Mouse (Mus musculus) stomach, postnatal 0 days (tissue): Measurements from ENCODE around the gene Erf. TPM values are rescaled to one million over a fixed set of nuclear protein-coding genes. Genes with fewer than 3 reads are reported as not detected.
A peak's percentile ranks its signal among the peaks of the same experiment; 100 is the strongest.
"Not testable (repeated sequence)": the region's sequence is repeated elsewhere in the genome, so short reads cannot be mapped to it uniquely, and the experiment has no call there.

Source experiments
- ATAC-seq: fragments of 200-750 bp; cut with Nextera tagmentation; 2 replicates; pipeline ENCODE4 v1.8.0; 2017; ENCODE audit not compliant: low FRiP score, low TSS enrichment
- DNase-seq: peaks from one replicate; pipeline ENCODE4 v3.0.0-alpha.2; 2016; ENCODE audit warnings: low spot score
- H3K27ac ChIP-seq: fragments of 300-500 bp; sonication (generic); replicated peaks from 2 replicates; pipeline ENCODE4 v1.5.1; 2014; ENCODE audit warnings: mild to moderate bottlenecking, control low read depth
- H3K27me3 ChIP-seq: fragments of 300-500 bp; sonication (generic); 2 replicates; pipeline ENCODE4 v1.6.1; 2014; ENCODE audit warnings: low read length; ENCODE audit not compliant: control insufficient read depth, insufficient read depth
- H3K36me3 ChIP-seq: fragments of 300-500 bp; sonication (generic); 2 replicates; pipeline ENCODE4 v1.6.1; 2014; ENCODE audit warnings: low read length, mixed read lengths; ENCODE audit not compliant: control insufficient read depth, insufficient read depth
- H3K4me1 ChIP-seq: fragments of 300-500 bp; sonication (generic); replicated peaks from 2 replicates; pipeline ENCODE4 v1.6.1; 2014; ENCODE audit warnings: antibody characterized with exemption; ENCODE audit not compliant: control insufficient read depth, insufficient read depth
- H3K4me2 ChIP-seq: fragments of 300-500 bp; sonication (generic); replicated peaks from 2 replicates; pipeline ENCODE4 v1.6.1; 2014; ENCODE audit warnings: low read depth, mild to moderate bottlenecking, control low read depth, moderate library complexity
- H3K4me3 ChIP-seq: fragments of 300-500 bp; sonication (generic); 2 replicates; pipeline ENCODE4 v1.5.1; 2014; ENCODE audit warnings: low read depth, low read length, control low read depth
- H3K9ac ChIP-seq: fragments of 300-500 bp; sonication (generic); 2 replicates; pipeline ENCODE4 v1.6.1; 2014; ENCODE audit warnings: mild to moderate bottlenecking, low read length, control low read depth, mixed read lengths
- H3K9me3 ChIP-seq: fragments of 300-500 bp; sonication (generic); 2 replicates; pipeline ENCODE4 v1.6.1; 2016; ENCODE audit warnings: low read length; ENCODE audit not compliant: control insufficient read depth
- CTCF ChIP-seq: IDR thresholded peaks from 2 replicates; pipeline ENCODE4 v1.5.1; 2016; ENCODE audit warnings: antibody characterized with exemption, low read depth, mild to moderate bottlenecking, moderate library complexity
- EP300 ChIP-seq: optimal IDR thresholded peaks from 2 replicates; pipeline ENCODE3; 2016; ENCODE audit warnings: antibody characterized with exemption
- WGBS: fragments of 180-500 bp; shearing (Covaris S2); extraction: QIAGEN DNeasy Blood & Tissue Kit; methylation state at CpG from one replicate; pipeline ENCODE4 v1.1.7; 2014; 5-methylcytosine and 5-hydroxymethylcytosine counted together
- polyA plus RNA-seq: library from polyadenylated mRNA; unstranded; fragments of >200 nt; fragmentation: Nextera tagmentation; extraction: Ambion mirVana; gene quantifications from 2 replicates; pipeline ENCODE4 v1.2.1, GENCODE M21; 2015

Gene Erf
- polyA plus RNA-seq, 1 experiment from 2014 or later, result 8.1 TPM

DNA sequence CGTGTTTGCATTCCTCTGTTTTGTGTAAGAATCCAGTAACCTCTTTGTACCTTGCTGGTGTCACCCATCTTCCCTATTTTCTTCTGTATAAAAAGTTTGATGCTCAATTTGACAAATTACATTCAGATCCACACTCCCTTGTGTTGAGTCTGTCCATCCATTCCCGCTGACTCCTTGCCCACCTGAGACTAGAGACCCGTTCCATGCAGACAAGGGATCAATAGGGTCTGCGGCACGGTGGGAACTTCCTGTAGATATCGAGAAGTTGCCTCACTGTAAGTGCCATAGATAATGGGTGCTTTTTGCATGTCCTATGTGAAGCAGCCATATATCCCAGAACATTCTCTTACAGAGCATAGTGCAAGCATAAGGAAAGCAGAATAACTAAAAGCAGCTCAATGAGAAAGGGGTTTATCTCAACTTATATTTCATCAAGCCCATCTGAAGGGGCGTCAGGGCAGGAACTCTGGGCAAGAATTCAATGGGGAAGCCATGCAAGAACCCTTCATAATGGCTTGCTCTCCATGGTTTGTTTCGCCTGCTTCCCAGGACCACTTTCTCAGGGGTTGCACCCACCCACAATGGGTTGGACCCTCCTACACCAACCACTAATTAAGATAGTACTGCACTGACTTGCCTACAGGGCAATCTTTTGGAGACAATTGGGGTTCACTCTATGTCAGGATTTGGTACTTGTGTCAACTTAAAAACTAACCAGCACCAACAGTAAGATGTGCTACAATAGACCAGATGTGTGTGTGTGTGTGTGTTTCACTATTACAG is 15.8 kb upstream of the Erf start:
- no peak for TF ChIP-seq EP300
- no peak for TF ChIP-seq CTCF
- no peak for ATAC-seq

GRCm38 (mm10) chr7:25265743-25266142 is 15.2 kb upstream of the Erf start:
- not testable (repeated sequence) for ATAC-seq, DNase-seq, H3K9me3 ChIP-seq, H3K27ac ChIP-seq, H3K27me3 ChIP-seq, H3K4me1 ChIP-seq, H3K36me3 ChIP-seq, H3K4me2 ChIP-seq, H3K4me3 ChIP-seq, H3K9ac ChIP-seq
- 81% methylated on average over 5 of the region's 5 CpGs for WGBS

More for the DNA sequence above, 15.8 kb upstream of the Erf start:
- Histone ChIP-seq H3K36me3 (peaks cover under 1% of the 10 kb centered on the region; the same call in 1 of the 2 replicates), H3K9me3 (no peaks in the 10 kb centered on the region), H3K27ac (no peak overlapping the region), H3K4me3 (no peak overlapping the region), H3K4me2 (peak overlapping the region; percentile 53), H3K27me3 (no peaks in the 10 kb centered on the region), H3K9ac (no peak overlapping the region), H3K4me1 (peaks cover 9% of the 10 kb centered on the region)
- DNase-seq, result no peak
- WGBS, result 81% methylated on average over 8 of the region's 8 CpGs

- no peak overlapping the region for H3K4me2 ChIP-seq
- no peak overlapping the region for H3K4me3 ChIP-seq
- ATAC-seq (no peak), DNase-seq (no peak)
- no peaks in the 10 kb centered on the region for H3K36me3 ChIP-seq
- TF ChIP-seq EP300 (no peak), CTCF (no peak)
- H3K9me3 ChIP-seq, result no peaks in the 10 kb centered on the region
- WGBS, result 39% methylated on average over 17 of the region's 17 CpGs
- H3K27ac ChIP-seq, result no peak overlapping the region
- no peak overlapping the region for H3K9ac ChIP-seq
- no peaks in the 10 kb centered on the region for H3K27me3 ChIP-seq
- peaks cover 5% of the 10 kb centered on the region; the same call in 1 of the 2 replicates for H3K4me1 ChIP-seq
Observed at GRCm38 (mm10) chr7:25263968-25264870, 13.7 kb upstream of the Erf start.

- Histone ChIP-seq H3K9ac (no peak overlapping the region), H3K27me3 (no peaks in the 10 kb centered on the region), H3K4me2 (no peak overlapping the region), H3K27ac (no peak overlapping the region), H3K36me3 (no peaks in the 10 kb centered on the region), H3K4me3 (no peak overlapping the region), H3K4me1 (0 out of 2 replicates have a peak, but pooled peaks cover under 1% of the 10 kb centered on the region), H3K9me3 (no peaks in the 10 kb centered on the region)
- no peak for DNase-seq
- 80% methylated on average over 1 of the region's 1 CpGs for WGBS
- TF ChIP-seq EP300 (no peak), CTCF (no peak)
- ATAC-seq, result no peak
Observed at GRCm38 (mm10) chr7:25261896-25262295, 11.3 kb upstream of the Erf start.

- DNase-seq (no peak), ATAC-seq (no peak)
- peak overlapping the region; percentile 92; the same call in 1 of the 2 replicates for H3K4me3 ChIP-seq
- H3K4me2 ChIP-seq, result peak overlapping the region; percentile 82
- no peaks in the 10 kb centered on the region for H3K9me3 ChIP-seq
- peak overlapping the region; percentile 90 for H3K9ac ChIP-seq
- TF ChIP-seq EP300, result no peak
- TF ChIP-seq CTCF, result no peak
- peaks cover 2% of the 10 kb centered on the region; the same call in 1 of the 2 replicates for H3K4me1 ChIP-seq
- H3K27ac ChIP-seq, result peak overlapping the region; percentile 98
- no peaks in the 10 kb centered on the region for H3K36me3 ChIP-seq
- 24% methylated on average over 8 of the region's 8 CpGs for WGBS
- no peaks in the 10 kb centered on the region for H3K27me3 ChIP-seq
Observed at GRCm38 (mm10) chr7:25251822-25252221, 1.3 kb upstream of the Erf start.
